Mouse (Mus musculus) thymus, postnatal 0 days (tissue): ENCODE results near the gene Supt20. TPM values are rescaled to one million over a fixed set of nuclear protein-coding genes. Genes with fewer than 3 reads are reported as not detected.
A peak's percentile ranks its signal among the peaks of the same experiment; 100 is the strongest.
"Not testable (repeated sequence)": the region's sequence is repeated elsewhere in the genome, so short reads cannot be mapped to it uniquely, and the experiment has no call there.

Source experiments
- DNase-seq: peaks from one replicate; pipeline ENCODE4 v3.0.0-alpha.2; 2015; ENCODE audit warnings: low spot score
- polyA plus RNA-seq: library from polyadenylated mRNA; unstranded; fragments of >200 nt; fragmentation: Nextera tagmentation; extraction: Ambion mirVana; gene quantifications from 2 replicates; pipeline ENCODE4 v1.2.1, GENCODE M21; 2015

The Supt20 gene
- polyA plus RNA-seq, 1 experiment from 2014 or later = 85.1 TPM

DNA sequence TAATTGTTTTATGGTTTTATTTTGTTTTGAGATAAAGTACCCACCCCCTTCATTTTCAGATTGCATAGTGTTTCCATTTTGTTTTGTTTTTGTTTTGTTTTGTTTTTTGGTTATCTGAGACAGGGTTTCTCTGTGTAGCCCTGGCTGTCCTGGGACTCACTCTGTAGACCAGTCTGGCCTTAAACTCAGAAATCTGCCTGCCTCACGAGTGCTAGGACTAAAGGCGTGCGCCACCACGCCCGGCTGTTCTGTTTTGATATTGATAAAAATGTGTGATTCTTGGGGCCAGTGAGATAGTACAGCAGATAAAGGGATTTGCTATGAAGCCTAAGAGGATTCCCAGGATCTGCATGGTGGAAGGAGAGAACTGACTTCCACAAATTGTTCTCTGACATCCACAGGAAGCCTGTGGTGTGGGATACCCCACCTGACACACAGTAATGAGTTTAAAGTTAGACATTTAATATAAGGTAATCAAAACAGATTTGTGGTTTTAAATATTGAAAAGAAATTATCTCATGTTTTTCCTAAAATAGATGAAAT lies 7.2 kb downstream of the Supt20 start:
- DNase-seq = no peak

DNA sequence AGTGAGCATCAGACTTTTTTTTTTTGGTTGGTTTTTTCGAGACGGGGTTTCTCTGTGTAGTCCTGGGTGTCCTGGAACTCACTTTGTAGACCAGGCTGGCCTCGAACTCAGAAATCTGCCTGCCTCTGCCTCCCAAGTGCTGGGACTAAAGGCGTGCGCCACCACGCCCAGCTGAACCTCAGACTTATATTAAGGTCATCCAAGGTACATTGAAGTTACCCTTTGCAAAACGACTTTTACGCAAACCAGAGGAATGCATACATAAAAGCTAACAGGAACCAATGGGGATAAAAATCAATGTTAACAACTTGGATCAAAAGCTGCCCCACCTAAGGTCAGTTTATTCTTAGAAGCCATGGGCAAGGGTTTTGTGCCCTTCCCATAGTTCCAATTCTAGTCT lies 11.5 kb downstream of the Supt20 start:
- not testable (repeated sequence) for DNase-seq

GRCm38 (mm10) chr3:54708972-54709371 lies 16.4 kb downstream of the Supt20 start:
- no peak for DNase-seq

DNA sequence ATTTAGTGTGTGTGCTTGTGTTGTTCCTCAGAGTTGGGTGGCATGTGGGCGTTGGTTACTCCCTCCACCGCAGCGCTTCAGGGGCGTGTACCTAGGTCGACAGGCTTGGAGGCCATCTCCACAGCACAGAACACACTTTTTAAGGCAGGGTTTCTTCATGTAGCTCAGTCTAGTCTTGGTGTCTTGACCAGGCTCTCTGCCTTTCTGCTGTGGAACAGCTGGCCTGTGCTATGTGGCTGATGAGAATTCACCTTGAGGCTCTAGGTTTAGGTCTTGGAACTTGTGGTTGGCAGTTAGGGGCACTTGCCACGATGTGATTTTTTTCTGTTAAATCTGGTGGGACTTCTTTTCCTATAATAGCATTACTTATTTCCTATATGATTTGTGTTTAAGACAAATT lies 21.6 kb downstream of the Supt20 start, which contains the start of gene Gm21958:
Gene Gm21958, minus strand, starts transcription at position 101 of the 400 bp plus-strand sequence.
- DNase-seq = no peak

DNA sequence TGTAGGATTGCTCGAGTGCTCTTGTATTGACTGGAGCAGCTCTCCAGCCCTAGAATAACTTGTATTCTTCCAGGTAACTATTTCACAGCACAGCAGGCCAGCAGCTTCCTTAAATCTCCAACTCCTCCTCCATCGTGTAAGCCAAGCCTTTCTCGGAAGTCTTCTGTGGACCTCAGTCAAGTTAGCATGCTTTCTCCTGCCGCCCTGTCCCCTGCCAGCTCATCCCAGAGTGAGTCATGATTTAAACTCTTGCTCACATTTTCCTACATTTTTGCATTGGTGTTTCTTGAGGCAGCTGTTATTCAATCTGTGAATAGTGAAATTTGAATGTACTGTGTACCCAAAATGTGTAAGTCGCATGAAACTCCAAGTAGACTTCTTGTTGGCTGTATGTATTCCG lies 22.9 kb downstream of the Supt20 start:
- no peak for DNase-seq

GRCm38 (mm10) chr3:54717348-54717747 lies 24.7 kb downstream of the Supt20 start:
- DNase-seq = no peak

DNA sequence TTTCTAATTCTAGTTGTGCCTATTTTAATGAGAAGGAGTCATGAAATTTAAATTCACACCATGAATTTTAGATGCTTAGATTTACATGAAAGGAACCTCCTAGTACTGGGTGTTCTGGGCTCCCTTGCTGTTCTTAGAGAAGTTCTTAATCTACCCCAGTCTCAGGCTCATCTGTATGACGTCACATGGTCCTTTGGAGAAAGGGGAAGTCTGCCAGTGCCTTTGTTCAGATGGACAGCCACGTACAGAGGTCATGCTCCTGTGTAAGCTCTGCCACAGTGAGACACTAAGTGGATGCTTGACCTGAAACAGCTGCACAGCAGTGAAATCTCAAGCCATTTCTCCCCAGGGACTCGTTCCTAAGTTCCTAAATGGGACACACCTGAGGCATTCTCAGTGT lies 26.3 kb downstream of the Supt20 start:
- no peak for DNase-seq

- DNase-seq = peak; percentile 59
Measured at GRCm38 (mm10) chr3:54723741-54724500, 31.3 kb downstream of the Supt20 start.

- no peak for DNase-seq
Measured at GRCm38 (mm10) chr3:54725344-54725743, 32.7 kb downstream of the Supt20 start.

- no peak for DNase-seq
Measured at GRCm38 (mm10) chr3:54727588-54727987, 35.0 kb downstream of the Supt20 start.

DNA sequence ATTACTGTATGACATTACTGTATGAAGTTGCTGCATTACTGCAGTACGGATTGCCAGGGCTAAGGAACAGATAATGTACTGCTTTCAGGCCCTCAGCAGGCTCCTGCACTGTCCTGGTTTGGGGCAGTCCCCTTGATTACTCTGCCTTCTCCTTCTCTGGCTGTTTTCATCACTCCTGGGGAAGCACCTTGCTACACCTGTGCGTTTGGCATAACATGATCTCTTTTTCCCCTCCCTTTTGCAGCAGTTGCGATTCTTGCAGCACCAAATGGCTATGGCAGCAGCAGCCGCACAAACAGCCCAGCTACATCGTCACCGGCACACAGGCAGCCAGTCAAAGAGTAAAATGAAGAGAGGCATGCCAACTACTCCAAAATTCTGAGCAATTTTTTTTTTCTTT lies 35.5 kb downstream of the Supt20 start:
- DNase-seq = no peak

- DNase-seq = no peak
Measured at GRCm38 (mm10) chr3:54731626-54732150, 39.1 kb downstream of the Supt20 start.

GRCm38 (mm10) chr3:54732371-54732770 lies 39.8 kb downstream of the Supt20 start:
- no peak for DNase-seq

GRCm38 (mm10) chr3:54734411-54735246 lies 42.0 kb downstream of the Supt20 start:
- DNase-seq = peak; percentile 91

- DNase-seq = peak; percentile 85
Measured at GRCm38 (mm10) chr3:54735247-54736046, 42.8 kb downstream of the Supt20 start, which contains the start of the genes Exosc8 and Alg5. Exosc8 (minus strand) TSS chr3:54735393. Alg5 (plus strand) TSS chr3:54735539.

- peak; percentile 23 for DNase-seq
Measured at GRCm38 (mm10) chr3:54736101-54736927, 43.7 kb downstream of the Supt20 start.

DNA sequence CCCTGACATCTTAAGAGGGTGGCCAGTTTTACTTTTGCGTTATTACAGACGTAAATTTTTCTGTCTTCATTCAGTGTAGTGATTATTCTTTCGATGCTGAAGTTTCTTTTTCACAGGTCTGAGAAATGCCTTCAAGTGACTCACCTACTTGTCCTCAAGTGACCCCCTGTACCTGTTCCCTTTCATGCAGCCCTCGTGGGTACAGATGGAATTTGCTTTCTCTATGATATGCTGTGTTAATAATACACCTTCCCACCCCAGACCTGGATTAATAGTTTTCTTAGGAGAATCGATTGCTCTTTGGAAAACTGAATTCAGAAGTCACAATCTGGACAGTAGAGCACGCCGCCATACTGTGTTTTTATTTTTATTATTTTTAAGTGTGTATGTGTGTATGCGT lies 44.7 kb downstream of the Supt20 start:
- no peak for DNase-seq

- no peak for DNase-seq
Measured at GRCm38 (mm10) chr3:54741965-54742364, 49.4 kb downstream of the Supt20 start.

GRCm38 (mm10) chr3:54745799-54746198 lies 53.2 kb downstream of the Supt20 start:
- DNase-seq = peak; percentile 22

DNA sequence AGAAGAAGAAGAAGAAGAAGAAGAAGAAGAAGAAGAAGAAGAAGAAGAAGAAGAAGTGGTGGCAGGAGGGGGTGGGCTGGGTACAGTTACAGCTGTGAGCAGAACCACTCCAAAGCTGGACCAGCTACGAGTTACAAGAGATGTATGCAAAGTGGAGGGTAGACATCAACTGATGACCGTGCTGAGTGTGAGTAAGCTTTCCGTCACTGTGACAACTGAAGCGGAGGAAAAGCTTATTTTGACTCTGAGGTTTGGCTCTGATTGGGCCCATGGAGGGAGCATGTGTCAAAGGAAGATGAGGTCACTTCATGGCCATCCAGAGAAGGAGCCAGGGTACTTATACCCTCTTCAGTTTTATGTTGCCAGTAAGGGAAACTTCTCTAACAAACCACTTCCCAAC lies 60.8 kb downstream of the Supt20 start:
- no peak for DNase-seq
